Mouse (Mus musculus) kidney, adult 2 months (tissue): ENCODE data around the gene Rgs9bp.

Source experiments
- CTCF ChIP-seq: fragments of 200-500 bp; conservative IDR thresholded peaks from 2 replicates; pipeline ENCODE4 v1.5.1; 2011; ENCODE audit warnings: low read depth, mild to moderate bottlenecking, control low read depth, low read length, moderate library complexity, mixed read lengths; ENCODE audit not compliant: insufficient read depth, insufficient read length
- POLR2A ChIP-seq: fragments of 200-500 bp; IDR thresholded peaks from one replicate; pipeline ENCODE4 v1.6.1; 2011; ENCODE audit warnings: low read depth, low read length, control low read depth

DNA sequence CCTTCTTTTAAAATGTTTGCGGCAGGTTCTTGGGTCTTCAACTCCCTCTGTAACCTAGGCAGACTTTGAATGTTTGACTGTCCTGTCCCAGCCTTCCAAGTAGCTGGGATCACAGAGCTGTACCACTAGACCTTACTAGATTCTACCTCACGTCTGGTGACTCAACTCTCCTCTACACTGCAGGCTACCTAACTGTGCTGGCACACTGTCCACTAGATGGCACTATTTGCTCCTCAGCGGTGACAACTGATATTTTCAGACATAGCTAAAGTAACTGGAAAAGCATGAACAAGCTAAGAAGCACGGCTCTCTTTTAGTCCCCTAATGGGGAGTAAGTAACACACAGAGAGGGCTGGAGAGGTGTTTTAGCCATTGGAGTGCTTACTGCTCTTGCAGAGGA is 39.5 kb downstream of the Rgs9bp start:
- TF ChIP-seq CTCF (peak; percentile 92), POLR2A (no peak)
